Mouse (Mus musculus): ENCODE data around the gene Pcnt. TPM values are rescaled to one million over a fixed set of nuclear protein-coding genes. Genes with fewer than 3 reads are reported as not detected.

Gene Pcnt
- polyA plus RNA-seq, 1 experiment from 2014 or later: 18.5 TPM

DNA sequence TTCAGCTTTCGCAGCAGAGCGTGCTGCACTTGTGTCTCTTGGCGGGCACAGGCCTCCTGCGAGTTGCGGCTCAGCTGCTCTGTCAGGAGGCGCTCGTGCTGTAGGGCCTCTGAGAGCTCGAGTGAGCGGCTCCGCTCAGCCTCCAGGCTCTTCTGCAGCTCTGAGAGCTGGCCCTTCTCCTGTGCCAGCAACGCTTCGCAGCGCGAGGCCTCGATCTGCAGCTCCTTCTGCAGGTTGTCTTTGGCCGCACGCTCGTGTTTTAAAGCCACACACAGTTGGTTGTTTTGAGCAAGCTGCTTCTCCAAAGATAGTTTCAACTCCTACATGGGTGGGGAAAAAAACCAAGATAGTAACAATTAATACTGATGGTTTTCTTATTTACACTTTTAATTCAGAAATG, 67.6 kb downstream of the Pcnt start:
- Histone ChIP-seq H3K4me3 (ENCODE audit: low read depth, low read length) (no peak overlapping the region), H3K9ac (replicated peaks; ENCODE audit: low read depth) (no peak overlapping the region), H3K4me2 (replicated peaks; ENCODE audit: low read depth, low read length) (no peak overlapping the region), H3K36me3 (ENCODE audit: insufficient read depth, low read length) (peaks cover 24% of the 10 kb centered on the region), H3K4me1 (ENCODE audit: insufficient read depth, low read depth, low read length) (no peaks in the 10 kb centered on the region), H3K27me3 (replicated peaks; ENCODE audit: insufficient read depth, low read length) (no peaks in the 10 kb centered on the region), H3K9me3 (ENCODE audit: low read length) (no peaks in the 10 kb centered on the region), H3K27ac (ENCODE audit: low read length) (no peak overlapping the region)
- 94% methylated on average over 18 of the region's 18 CpGs for WGBS
- ATAC-seq (no peak), DNase-seq (ENCODE audit: low spot score) (no peak)
- TF ChIP-seq EP300 (IDR thresholded peaks at IDR 0.05) (no peak), CTCF (IDR thresholded peaks at IDR 0.05) (no peak)

DNA sequence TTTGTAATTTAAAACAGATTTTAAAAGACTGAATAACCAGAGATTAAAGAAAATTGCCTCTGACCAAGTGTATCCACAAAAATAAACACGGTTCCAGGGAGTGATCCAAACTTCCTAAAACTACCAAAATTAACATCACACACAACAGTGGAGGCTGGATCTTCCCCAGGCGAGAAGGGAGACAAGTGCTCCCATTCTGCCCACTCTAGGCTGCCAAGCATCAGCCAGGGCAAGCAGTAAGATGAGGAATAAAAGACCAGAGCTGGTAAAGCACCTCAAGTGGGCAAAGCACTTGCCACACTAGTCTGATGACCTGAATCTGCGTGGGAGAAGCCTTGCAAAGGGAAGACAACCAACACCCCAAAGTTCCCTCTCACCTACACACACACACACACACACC, 70.8 kb downstream of the Pcnt start:
- Histone ChIP-seq H3K4me2 (replicated peaks; ENCODE audit: low read depth, low read length) (no peak overlapping the region), H3K4me3 (ENCODE audit: low read depth, low read length) (no peak overlapping the region), H3K27me3 (replicated peaks; ENCODE audit: insufficient read depth, low read length) (no peaks in the 10 kb centered on the region), H3K9me3 (ENCODE audit: low read length) (no peaks in the 10 kb centered on the region), H3K9ac (replicated peaks; ENCODE audit: low read depth) (no peak overlapping the region), H3K27ac (ENCODE audit: low read length) (no peak overlapping the region), H3K36me3 (ENCODE audit: insufficient read depth, low read length) (peaks cover 32% of the 10 kb centered on the region), H3K4me1 (ENCODE audit: insufficient read depth, low read depth, low read length) (no peaks in the 10 kb centered on the region)
- no peak for DNase-seq (ENCODE audit: low spot score)
- ATAC-seq: no peak
- 85% methylated on average over 3 of the region's 3 CpGs for WGBS
- TF ChIP-seq CTCF (IDR thresholded peaks at IDR 0.05): no peak
- TF ChIP-seq EP300 (IDR thresholded peaks at IDR 0.05): no peak

DNA sequence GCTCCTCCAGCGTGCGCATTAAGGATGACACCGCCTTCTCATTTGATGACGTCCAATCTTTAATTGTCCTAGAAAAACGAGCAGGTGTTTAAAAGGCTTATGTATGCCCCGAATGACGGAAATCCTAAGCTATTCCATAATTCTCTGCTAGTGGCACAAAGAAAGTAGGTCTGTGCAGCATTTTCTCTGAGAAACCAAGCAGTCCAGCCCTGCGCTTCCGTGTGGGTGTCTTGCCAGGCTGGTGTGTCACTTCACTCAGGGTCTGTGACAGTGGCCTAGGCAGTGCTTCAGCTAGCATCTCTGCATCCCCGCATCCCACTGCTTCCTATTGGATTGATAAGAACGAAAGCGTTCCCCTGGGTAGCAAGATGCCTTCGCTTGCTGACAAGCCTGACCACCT, 73.8 kb downstream of the Pcnt start:
- DNase-seq (ENCODE audit: low spot score) (no peak), ATAC-seq (no peak)
- TF ChIP-seq CTCF (IDR thresholded peaks at IDR 0.05): no peak
- no peak for TF ChIP-seq EP300 (IDR thresholded peaks at IDR 0.05)
- H3K27me3 ChIP-seq (replicated peaks; ENCODE audit: insufficient read depth, low read length): no peaks in the 10 kb centered on the region
- no peak overlapping the region for H3K4me3 ChIP-seq (ENCODE audit: low read depth, low read length)
- no peak overlapping the region for H3K4me2 ChIP-seq (replicated peaks; ENCODE audit: low read depth, low read length)
- 91% methylated on average over 13 of the region's 13 CpGs for WGBS
- H3K27ac ChIP-seq (ENCODE audit: low read length): no peak overlapping the region
- H3K9me3 ChIP-seq (ENCODE audit: low read length): no peaks in the 10 kb centered on the region
- H3K9ac ChIP-seq (replicated peaks; ENCODE audit: low read depth): no peak overlapping the region
- peaks cover 35% of the 10 kb centered on the region; the same call in 1 of the 2 replicates for H3K36me3 ChIP-seq (ENCODE audit: insufficient read depth, low read length)
- H3K4me1 ChIP-seq (ENCODE audit: insufficient read depth, low read depth, low read length): no peaks in the 10 kb centered on the region

DNA sequence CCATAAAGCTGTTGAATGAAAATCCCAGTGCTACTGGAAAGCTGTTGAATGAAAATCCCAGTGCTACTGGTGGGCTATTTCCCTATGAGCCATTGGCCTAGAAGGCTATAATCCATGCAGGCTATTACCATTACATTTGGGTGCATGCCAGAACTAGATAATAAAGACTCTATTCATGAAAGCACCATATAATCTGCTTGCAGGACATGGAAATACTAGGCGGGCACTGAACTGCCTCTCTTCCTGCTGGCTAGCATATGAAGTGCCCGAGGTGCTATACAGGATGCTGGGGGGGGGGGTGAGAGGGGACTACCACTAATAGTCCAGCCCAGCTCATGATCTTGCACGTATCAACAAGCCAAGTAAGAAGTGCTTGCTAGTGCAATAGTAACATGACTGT, 79.4 kb downstream of the Pcnt start:
- no peak; the same call in 1 of the 2 replicates for ATAC-seq
- no peak for DNase-seq (ENCODE audit: low spot score)
- H3K4me2 ChIP-seq (replicated peaks; ENCODE audit: low read depth, low read length): no peak overlapping the region

DNA sequence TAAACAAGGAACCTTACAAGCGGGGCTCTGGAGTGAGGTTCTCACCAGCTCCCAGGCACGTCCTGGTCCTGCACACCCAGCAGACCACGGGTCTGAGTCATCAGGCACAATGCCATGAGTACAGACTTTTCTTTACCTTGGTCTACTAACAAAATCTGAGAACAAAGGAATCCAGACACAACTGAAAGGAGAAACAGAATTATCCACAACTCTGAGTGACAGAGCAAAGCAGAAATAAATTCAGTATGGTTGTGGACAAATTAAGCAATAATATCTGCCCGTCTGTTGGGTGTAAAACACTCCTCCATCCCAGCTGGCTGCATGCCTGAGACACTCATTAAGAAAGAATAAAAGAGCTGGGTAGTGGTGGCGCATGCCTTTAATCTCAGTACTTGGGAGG, 84.1 kb downstream of the Pcnt start:
- Histone ChIP-seq H3K4me2 (replicated peaks; ENCODE audit: low read depth, low read length) (no peak overlapping the region), H3K9me3 (ENCODE audit: low read length) (no peaks in the 10 kb centered on the region), H3K4me1 (ENCODE audit: insufficient read depth, low read depth, low read length) (no peaks in the 10 kb centered on the region), H3K9ac (replicated peaks; ENCODE audit: low read depth) (no peak overlapping the region), H3K4me3 (ENCODE audit: low read depth, low read length) (no peak overlapping the region), H3K27ac (ENCODE audit: low read length) (no peak overlapping the region), H3K36me3 (ENCODE audit: insufficient read depth, low read length) (peaks cover 18% of the 10 kb centered on the region), H3K27me3 (replicated peaks; ENCODE audit: insufficient read depth, low read length) (no peaks in the 10 kb centered on the region)
- ATAC-seq (no peak), DNase-seq (ENCODE audit: low spot score) (peak; percentile 35)
- TF ChIP-seq EP300 (IDR thresholded peaks at IDR 0.05) (no peak), CTCF (IDR thresholded peaks at IDR 0.05) (no peak)
- WGBS: 65% methylated on average over 5 of the region's 5 CpGs

More for the DNA sequence above, 79.4 kb downstream of the Pcnt start:
- no peaks in the 10 kb centered on the region for H3K9me3 ChIP-seq (ENCODE audit: low read length)
- no peak overlapping the region for H3K9ac ChIP-seq (replicated peaks; ENCODE audit: low read depth)
- H3K4me1 ChIP-seq (ENCODE audit: insufficient read depth, low read depth, low read length): no peaks in the 10 kb centered on the region
- H3K27ac ChIP-seq (ENCODE audit: low read length): no peak overlapping the region
- peaks cover 18% of the 10 kb centered on the region; the same call in 1 of the 2 replicates for H3K36me3 ChIP-seq (ENCODE audit: insufficient read depth, low read length)
- TF ChIP-seq CTCF (IDR thresholded peaks at IDR 0.05): no peak
- no peak for TF ChIP-seq EP300 (IDR thresholded peaks at IDR 0.05)
- H3K27me3 ChIP-seq (replicated peaks; ENCODE audit: insufficient read depth, low read length): no peaks in the 10 kb centered on the region
- no peak overlapping the region for H3K4me3 ChIP-seq (ENCODE audit: low read depth, low read length)
- WGBS: 49% methylated on average over 3 of the region's 3 CpGs

DNA sequence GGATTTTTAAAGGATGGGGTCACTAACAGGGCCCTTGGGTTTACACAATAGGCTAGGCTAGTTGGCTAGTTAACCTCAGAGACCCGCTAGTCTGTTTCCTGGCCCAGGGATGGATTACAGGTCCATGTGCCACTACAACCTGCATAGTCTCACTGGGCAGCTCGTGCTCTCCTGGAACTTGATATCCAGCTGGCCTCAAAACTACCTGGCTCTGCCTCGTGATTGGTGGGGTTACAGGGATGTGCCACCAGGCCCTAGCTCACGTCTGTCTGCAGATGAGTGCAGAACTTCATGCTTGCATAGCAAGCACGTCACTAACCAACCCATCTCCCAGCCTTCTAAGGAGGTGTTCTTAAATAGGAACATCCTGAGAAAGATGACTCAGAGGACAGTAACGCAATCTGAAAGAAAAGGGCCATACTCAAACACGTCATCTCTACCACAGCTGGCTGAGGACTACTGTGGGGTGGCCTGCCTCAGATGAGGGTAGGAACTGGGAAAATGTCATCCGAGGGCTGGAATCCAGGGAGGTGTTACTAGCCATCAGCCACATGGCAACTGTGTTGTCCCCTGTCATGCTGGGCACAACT, 85.2 kb downstream of the Pcnt start:
- no peak overlapping the region for H3K9ac ChIP-seq (replicated peaks; ENCODE audit: low read depth)
- H3K27me3 ChIP-seq (replicated peaks; ENCODE audit: insufficient read depth, low read length): no peaks in the 10 kb centered on the region
- H3K4me1 ChIP-seq (ENCODE audit: insufficient read depth, low read depth, low read length): no peaks in the 10 kb centered on the region
- ATAC-seq (peak; percentile 30; the same call in 1 of the 2 replicates), DNase-seq (ENCODE audit: low spot score) (no peak)
- no peak overlapping the region for H3K27ac ChIP-seq (ENCODE audit: low read length)
- no peak overlapping the region for H3K4me3 ChIP-seq (ENCODE audit: low read depth, low read length)
- H3K4me2 ChIP-seq (replicated peaks; ENCODE audit: low read depth, low read length): no peak overlapping the region
- H3K36me3 ChIP-seq (ENCODE audit: insufficient read depth, low read length): peaks cover 24% of the 10 kb centered on the region
- H3K9me3 ChIP-seq (ENCODE audit: low read length): no peaks in the 10 kb centered on the region
- WGBS: 86% methylated on average over 8 of the region's 8 CpGs
- TF ChIP-seq CTCF (IDR thresholded peaks at IDR 0.05): no peak
- TF ChIP-seq EP300 (IDR thresholded peaks at IDR 0.05): no peak

DNA sequence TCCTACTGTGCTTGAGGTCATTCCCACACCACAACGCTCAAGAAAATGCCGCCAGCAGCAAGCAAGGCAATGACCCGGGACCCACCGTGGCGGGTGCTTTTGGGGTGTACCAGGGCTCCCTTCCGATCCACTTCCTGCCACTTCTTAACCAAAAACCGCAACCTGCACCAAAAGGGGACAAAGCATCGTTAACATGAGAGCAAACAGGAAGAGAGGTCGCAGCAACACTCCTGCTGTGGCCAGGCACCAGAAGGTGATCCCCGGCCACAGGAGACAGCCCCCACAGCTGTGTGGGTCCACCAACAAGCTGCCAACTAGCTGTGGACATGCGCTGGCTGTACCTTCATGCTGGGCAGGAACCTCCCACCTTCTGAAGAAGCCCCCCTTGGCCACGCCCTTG, 87.6 kb downstream of the Pcnt start:
- Histone ChIP-seq H3K27me3 (replicated peaks; ENCODE audit: insufficient read depth, low read length) (no peaks in the 10 kb centered on the region), H3K27ac (ENCODE audit: low read length) (no peak overlapping the region), H3K9ac (replicated peaks; ENCODE audit: low read depth) (no peak overlapping the region), H3K36me3 (ENCODE audit: insufficient read depth, low read length) (peaks cover 40% of the 10 kb centered on the region), H3K4me2 (replicated peaks; ENCODE audit: low read depth, low read length) (no peak overlapping the region), H3K9me3 (ENCODE audit: low read length) (no peaks in the 10 kb centered on the region), H3K4me3 (ENCODE audit: low read depth, low read length) (no peak overlapping the region), H3K4me1 (ENCODE audit: insufficient read depth, low read depth, low read length) (no peaks in the 10 kb centered on the region)
- DNase-seq (ENCODE audit: low spot score) (no peak), ATAC-seq (no peak)
- TF ChIP-seq CTCF (IDR thresholded peaks at IDR 0.05): no peak
- TF ChIP-seq EP300 (IDR thresholded peaks at IDR 0.05): no peak
- WGBS: 87% methylated on average over 12 of the region's 12 CpGs

Data from lung, postnatal 0 days (tissue).